8 mouse cellular contexts compared by ENCODE assay signal in the genomic region with DNA sequence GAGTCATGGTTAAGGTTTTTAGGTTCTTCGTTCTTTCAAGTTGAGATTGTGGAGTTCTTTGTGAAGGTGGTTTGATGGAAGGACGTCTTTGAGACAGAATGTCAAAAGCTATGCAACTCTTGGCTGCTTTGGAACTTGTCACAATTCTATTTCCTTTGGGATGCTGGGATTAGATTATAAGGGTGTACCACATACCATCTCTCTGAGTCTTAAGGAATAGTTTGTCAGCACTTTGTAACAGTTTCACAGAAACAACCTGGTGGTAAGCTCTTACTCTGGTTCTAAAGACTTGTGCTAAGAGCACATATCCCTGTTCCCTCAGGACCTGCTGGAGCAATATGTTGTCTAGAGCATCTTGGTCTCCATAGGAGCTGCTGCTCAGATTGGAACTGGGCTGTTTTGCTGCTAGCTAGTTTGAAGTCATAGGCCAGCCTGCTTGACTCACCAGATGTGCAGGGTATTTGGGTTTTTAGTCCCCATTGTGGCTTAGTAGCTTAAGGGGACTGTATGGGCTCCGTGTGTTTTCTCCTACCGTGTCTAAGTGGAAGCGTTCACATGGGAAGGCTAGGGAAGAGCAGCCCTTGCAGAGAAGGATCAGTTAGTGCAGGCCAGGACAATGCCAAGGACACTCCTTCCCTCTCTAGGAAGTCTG. TPM values are rescaled to one million over a fixed set of nuclear protein-coding genes. Genes with fewer than 3 reads are reported as not detected.
A peak's percentile ranks its signal among the peaks of the same experiment; 100 is the strongest.
DNase-seq lines count a peak whose midpoint lies in the region; ATAC-seq and TF ChIP-seq lines count a peak whose summit lies in the region.

No protein-coding gene starts in this region.

- peak overlapping the region; percentile 94 for H3K4me2 ChIP-seq in heart, embryonic 12.5 days
- peak overlapping the region; percentile 92 for H3K4me2 ChIP-seq in forebrain, postnatal 0 days (ENCODE audit: low read depth)

- in situ Hi-C loops in ES-E14 (cut with MboI; ENCODE audit: low sequenced_read_pairs in 2 of 2, unreplicated experiment in 2 of 2): no loop called here

- ATAC-seq in heart, embryonic 12.5 days (ENCODE audit: insufficient number of reproducible peaks, low FRiP score): no peak
- ATAC-seq in forebrain, postnatal 0 days: no peak

- intact Hi-C loops in heart, postnatal 14 days (cut with DNase I): no loop called here

- H3K27me3 ChIP-seq in heart, embryonic 12.5 days (replicated peaks): no peaks in the 10 kb centered on the region
- H3K27me3 ChIP-seq in forebrain, postnatal 0 days (ENCODE audit: insufficient read depth, low read length): no peaks in the 10 kb centered on the region
- H3K27me3 ChIP-seq in midbrain, embryonic 10.5 days (ENCODE audit: low read depth, poor library complexity, severe bottlenecking): no peaks in the 10 kb centered on the region

- TF ChIP-seq CTCF in forebrain, postnatal 0 days (IDR thresholded peaks at IDR 0.05; ENCODE audit: low read depth): no peak

- WGBS in heart, embryonic 12.5 days: 51% methylated on average over 5 of the region's 5 CpGs
- WGBS in forebrain, postnatal 0 days: 57% methylated on average over 5 of the region's 5 CpGs
- WGBS in midbrain, embryonic 10.5 days: 76% methylated on average over 5 of the region's 5 CpGs

- H3K9me3 ChIP-seq in heart, embryonic 12.5 days (replicated peaks): no peaks in the 10 kb centered on the region
- H3K9me3 ChIP-seq in ES-E14 (ENCODE audit: control insufficient read depth, insufficient read depth, low read depth, low read length): no peaks in the 10 kb centered on the region
- no peaks in the 10 kb centered on the region for H3K9me3 ChIP-seq in forebrain, postnatal 0 days (ENCODE audit: low read length)
- H3K9me3 ChIP-seq in midbrain, embryonic 10.5 days (replicated peaks): no peaks in the 10 kb centered on the region

- peak overlapping the region; percentile 99 for H3K4me3 ChIP-seq in heart, embryonic 12.5 days
- H3K4me3 ChIP-seq in ES-E14 (ENCODE audit: insufficient read depth in 1 of 2, low read depth in 1 of 2, low read length in 2 of 2, poor library complexity in 1 of 2, severe bottlenecking in 1 of 2): peak overlapping the region; percentile 78 to 100
- peak overlapping the region; percentile 99 for H3K4me3 ChIP-seq in forebrain, postnatal 0 days (ENCODE audit: low read depth, low read length)
- peak overlapping the region; percentile 96 for H3K4me3 ChIP-seq in midbrain, embryonic 10.5 days

- H3K36me3 ChIP-seq in heart, embryonic 12.5 days: peaks cover 12% of the 10 kb centered on the region
- peaks cover 16% of the 10 kb centered on the region; the same call in 1 of the 2 replicates for H3K36me3 ChIP-seq in ES-E14 (ENCODE audit: control insufficient read depth, insufficient read depth, low read length, poor library complexity, severe bottlenecking)
- H3K36me3 ChIP-seq in forebrain, postnatal 0 days (ENCODE audit: insufficient read depth): 0 out of 2 replicates have a peak, but pooled peaks cover 3% of the 10 kb centered on the region
- H3K36me3 ChIP-seq in midbrain, embryonic 10.5 days: peaks cover 25% of the 10 kb centered on the region

- H3K4me1 ChIP-seq in heart, embryonic 12.5 days (replicated peaks): peaks cover 41% of the 10 kb centered on the region
- peaks cover 4 to 16% of the 10 kb centered on the region in 2 experiments for H3K4me1 ChIP-seq in ES-E14 (ENCODE audit: control insufficient read depth in 2 of 2, insufficient read depth in 2 of 2, low read length in 2 of 2, poor library complexity in 1 of 2)
- H3K4me1 ChIP-seq in forebrain, postnatal 0 days (ENCODE audit: insufficient read depth): peaks cover 23% of the 10 kb centered on the region
- H3K4me1 ChIP-seq in midbrain, embryonic 10.5 days: peaks cover 32% of the 10 kb centered on the region

- no peak overlapping the region for H3K27ac ChIP-seq in heart, embryonic 12.5 days (ENCODE audit: poor library complexity, severe bottlenecking)
- no peak overlapping the region for H3K27ac ChIP-seq in ES-E14 (ENCODE audit: insufficient read depth, low read depth, low read length, poor library complexity, severe bottlenecking)
- no peak overlapping the region for H3K27ac ChIP-seq in forebrain, postnatal 0 days (ENCODE audit: low read depth, low read length)
- no peak overlapping the region for H3K27ac ChIP-seq in midbrain, embryonic 10.5 days (replicated peaks)

- peak overlapping the region; percentile 100 for H3K9ac ChIP-seq in heart, embryonic 12.5 days
- H3K9ac ChIP-seq in ES-E14 (ENCODE audit: insufficient read depth, low read depth, low read length, poor library complexity, severe bottlenecking): 0 out of 2 replicates have a peak overlapping the region, but pooled peaks have one; percentile 13
- H3K9ac ChIP-seq in forebrain, postnatal 0 days: peak overlapping the region; percentile 99

- DNase-seq in heart, postnatal 14 days: no peak
- DNase-seq in ES-E14 (ENCODE audit: low read depth, low spot score): no peak
- no peak for DNase-seq in forebrain, postnatal 0 days
- DNase-seq in midbrain, embryonic 10.5 days (ENCODE audit: low spot score): no peak
- DNase-seq in natural killer cell, adult 2 months (ENCODE audit: low spot score in 2 of 2): no peak
- no peak for DNase-seq in frontal cortex, postnatal 10 days (ENCODE audit: low spot score in 2 of 2)
- DNase-seq in cerebellum, postnatal 14 days: no peak

TF ChIP-seq in ES-E14, 5 proteins besides CTCF, POLR2A, EP300 and RAD21:
- TF ChIP-seq MAFK (IDR thresholded peaks at IDR 0.05; ENCODE audit: insufficient read depth, low read depth, low read length) (no peak), CHD2 (IDR thresholded peaks at IDR 0.05; ENCODE audit: low read depth, low read length) (no peak), ZC3H11A (IDR thresholded peaks at IDR 0.05; ENCODE audit: borderline replicate concordance, low read depth, low read length) (no peak), ZNF384 (IDR thresholded peaks at IDR 0.05; ENCODE audit: low read depth, low read length) (no peak), HCFC1 (IDR thresholded peaks at IDR 0.05; ENCODE audit: borderline replicate concordance, insufficient read depth, low read length) (no peak)
TF ChIP-seq in ES-E14: peak in this region for 0.

RNA-seq across cellular contexts. Expression of gene Zbtb2, which starts 1.7 kb away (rescaled TPM):
- 13.4 and 14.2 TPM in 2 replicates for polyA plus RNA-seq in heart, embryonic 12.5 days (2016; fragmentation: Nextera tagmentation; extraction: Ambion mirVana)
- 1 to 10 TPM; 6.6 to 7.7 TPM for total RNA-seq in heart, postnatal 14 days (2021)
- total RNA-seq in ES-E14 (2012; rRNA removed): 11.9 and 14.7 TPM in 2 replicates
- total RNA-seq in forebrain, postnatal 0 days (2014; rRNA removed): 20.0 and 24.2 TPM in 2 replicates
- polyA plus RNA-seq in forebrain, postnatal 0 days (2015; fragmentation: Nextera tagmentation; extraction: Ambion mirVana): 15.2 and 15.7 TPM in 2 replicates
- 21.3 and 21.7 TPM in 2 replicates for polyA plus RNA-seq in midbrain, embryonic 10.5 days (2016; fragmentation: Nextera tagmentation; extraction: Ambion mirVana)

RNA-seq across cellular contexts. Expression of gene Rmnd1, which starts 42.6 kb away (rescaled TPM):
- polyA plus RNA-seq in heart, embryonic 12.5 days (2016; fragmentation: Nextera tagmentation; extraction: Ambion mirVana): 91.8 and 92.9 TPM in 2 replicates
- total RNA-seq in heart, postnatal 14 days (2021): 10 to 100 TPM; 49.3 to 50.9 TPM
- 31.8 and 35.1 TPM in 2 replicates for total RNA-seq in ES-E14 (2012; rRNA removed)
- total RNA-seq in forebrain, postnatal 0 days (2014; rRNA removed): 18.8 and 23.9 TPM in 2 replicates
- 17.5 and 24.4 TPM in 2 replicates for polyA plus RNA-seq in forebrain, postnatal 0 days (2015; fragmentation: Nextera tagmentation; extraction: Ambion mirVana)
- polyA plus RNA-seq in midbrain, embryonic 10.5 days (2016; fragmentation: Nextera tagmentation; extraction: Ambion mirVana): 48.9 and 49.4 TPM in 2 replicates

RNA-seq across cellular contexts. Expression of gene Armt1, which starts 42.7 kb away (rescaled TPM):
- polyA plus RNA-seq in heart, embryonic 12.5 days (2016; fragmentation: Nextera tagmentation; extraction: Ambion mirVana): 17.5 and 19.4 TPM in 2 replicates
- 1 to 10 TPM; 7.1 TPM for total RNA-seq in heart, postnatal 14 days (2021)
- total RNA-seq in ES-E14 (2012; rRNA removed): 17.6 and 19.0 TPM in 2 replicates
- total RNA-seq in forebrain, postnatal 0 days (2014; rRNA removed): 11.5 and 17.6 TPM in 2 replicates
- polyA plus RNA-seq in forebrain, postnatal 0 days (2015; fragmentation: Nextera tagmentation; extraction: Ambion mirVana): 5.3 and 6.1 TPM in 2 replicates
- polyA plus RNA-seq in midbrain, embryonic 10.5 days (2016; fragmentation: Nextera tagmentation; extraction: Ambion mirVana): 29.0 and 32.0 TPM in 2 replicates

Comparison
In these comparisons a context has a peak if more than half of its experiments do, and no peak if none do; other contexts are left out.
1. H3K9ac ChIP-seq: peak in every context shown above with its lines; median percentile 100 in heart, embryonic 12.5 days; 99 in forebrain, postnatal 0 days; 13 in ES-E14.